Comparison of ENCODE assay signal across 30 mouse cellular contexts in the genomic region with DNA sequence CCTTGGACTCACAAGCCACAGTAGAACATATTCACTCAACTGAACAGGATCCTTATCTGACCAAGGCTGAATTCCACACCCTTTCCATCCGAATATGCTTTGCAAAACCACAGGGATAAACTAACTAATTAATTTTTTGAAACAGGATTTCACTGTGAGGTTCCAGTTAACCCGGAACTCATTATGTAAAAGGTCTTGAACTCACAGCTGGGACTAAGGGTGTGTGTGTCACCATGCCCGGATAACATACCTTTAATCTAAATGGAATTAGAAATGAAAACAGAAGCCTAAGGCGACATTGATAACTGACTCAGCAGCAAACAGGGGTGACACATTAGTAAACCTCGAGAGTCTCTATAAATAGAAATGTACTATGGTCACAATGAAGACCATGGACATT. TPM values are rescaled to one million over a fixed set of nuclear protein-coding genes. Genes with fewer than 3 reads are reported as not detected.
DNase-seq lines count a peak whose midpoint lies in the region; ATAC-seq and TF ChIP-seq lines count a peak whose summit lies in the region.
"Had no signal": no experiment of that assay in that cellular context is flagged by ENCODE, and none has a peak within 500 bp of the region (broad histone marks: within the 10 kb centered on the region; RNA-seq: fewer than 3 reads in every experiment).

No protein-coding gene starts in this region.

- 60% methylated on average over 5 of the region's 5 CpGs for WGBS in intestine, embryonic 16.5 days
- 62% methylated on average over 5 of the region's 5 CpGs for WGBS in intestine, embryonic 15.5 days
- 42% methylated on average over 5 of the region's 5 CpGs for WGBS in stomach, embryonic 16.5 days

- no peaks in the 10 kb centered on the region for H3K4me1 ChIP-seq in intestine, embryonic 16.5 days (ENCODE audit: control insufficient read depth, insufficient read depth, low read length)
- H3K4me1 ChIP-seq in intestine, embryonic 15.5 days (replicated peaks), result no peaks in the 10 kb centered on the region
- peaks cover 3% of the 10 kb centered on the region; the same call in 1 of the 2 replicates for H3K4me1 ChIP-seq in stomach, embryonic 16.5 days (ENCODE audit: control insufficient read depth, insufficient read depth, low read length)
- H3K4me1 ChIP-seq: heart, embryonic 12.5 days had no signal

- ATAC-seq in intestine, embryonic 16.5 days, result no peak
- ATAC-seq in intestine, embryonic 15.5 days, result no peak
- ATAC-seq in stomach, embryonic 16.5 days (ENCODE audit: insufficient read depth, low FRiP score), result no peak
- ATAC-seq: activated CD4-positive, CD25-positive, alpha-beta regulatory T cell, adult 4 months; CD4-positive, CD25-positive, alpha-beta regulatory T cell, adult 4 months; forebrain, embryonic 14.5 days had no signal

- H3K4me2 ChIP-seq in intestine, embryonic 16.5 days (ENCODE audit: low read depth, low read length), result no peak overlapping the region
- no peak overlapping the region for H3K4me2 ChIP-seq in intestine, embryonic 15.5 days (replicated peaks)
- no peak overlapping the region for H3K4me2 ChIP-seq in stomach, embryonic 16.5 days (ENCODE audit: low read depth, low read length)
- H3K4me2 ChIP-seq: heart, embryonic 12.5 days; hindbrain, embryonic 13.5 days; limb, embryonic 12.5 days; liver, embryonic 11.5 days; neural tube, embryonic 15.5 days had no signal

- no peak overlapping the region for H3K9ac ChIP-seq in intestine, embryonic 16.5 days (ENCODE audit: low read depth, low read length)
- no peak overlapping the region for H3K9ac ChIP-seq in intestine, embryonic 15.5 days
- H3K9ac ChIP-seq in stomach, embryonic 16.5 days (ENCODE audit: low read length), result no peak overlapping the region
- H3K9ac ChIP-seq: heart, embryonic 12.5 days; hindbrain, embryonic 13.5 days; limb, embryonic 12.5 days; neural tube, embryonic 15.5 days had no signal

- no peaks in the 10 kb centered on the region for H3K9me3 ChIP-seq in intestine, embryonic 16.5 days (ENCODE audit: control insufficient read depth, low read length)
- no peaks in the 10 kb centered on the region for H3K9me3 ChIP-seq in intestine, embryonic 15.5 days
- no peaks in the 10 kb centered on the region; the same call in 1 of the 2 replicates for H3K9me3 ChIP-seq in stomach, embryonic 16.5 days (replicated peaks; ENCODE audit: control insufficient read depth, low read length)
- H3K9me3 ChIP-seq: heart, embryonic 12.5 days; limb, embryonic 12.5 days; neural tube, embryonic 15.5 days had no signal

- no peaks in the 10 kb centered on the region for H3K27me3 ChIP-seq in intestine, embryonic 16.5 days (replicated peaks; ENCODE audit: control insufficient read depth, insufficient read depth, low read length)
- H3K27me3 ChIP-seq in intestine, embryonic 15.5 days (replicated peaks), result no peaks in the 10 kb centered on the region
- no peaks in the 10 kb centered on the region for H3K27me3 ChIP-seq in stomach, embryonic 16.5 days (ENCODE audit: control insufficient read depth, insufficient read depth, low read length)

- TF ChIP-seq CTCF in brain, embryonic 14.5 days (IDR thresholded peaks at IDR 0.05; ENCODE audit: borderline replicate concordance, extremely low read depth, insufficient read depth, insufficient read length), result no peak

- H3K36me3 ChIP-seq in intestine, embryonic 16.5 days (ENCODE audit: control insufficient read depth, insufficient read depth, low read length), result no peaks in the 10 kb centered on the region
- no peaks in the 10 kb centered on the region for H3K36me3 ChIP-seq in intestine, embryonic 15.5 days
- H3K36me3 ChIP-seq in stomach, embryonic 16.5 days (ENCODE audit: control insufficient read depth, insufficient read depth, low read length), result no peaks in the 10 kb centered on the region
- H3K36me3 ChIP-seq: heart, embryonic 12.5 days; hindbrain, embryonic 13.5 days; limb, embryonic 12.5 days; neural tube, embryonic 15.5 days had no signal

- peak; percentile 42 for DNase-seq in 3134 (ENCODE audit: extremely low read depth, insufficient read length, low spot score)
- peak; percentile 7 for DNase-seq in brain, embryonic 14.5 days (ENCODE audit: low read depth)
- DNase-seq in right cerebral cortex, adult 18-20 months, result no peak
- no peak for DNase-seq in cerebellum, adult 11 months
- DNase-seq: adrenal gland, adult 2 months; adrenal gland, postnatal 36 days; cerebellum, adult 8-10 months; cerebellum, postnatal 25 days; gastrocnemius, postnatal 25 days; heart, adult 18-20 months; heart, postnatal 4 days; kidney, adult 8-10 months; kidney, postnatal 10 days; layer of hippocampus, adult 9-11 months; lung, postnatal 4 days; midbrain, embryonic 14.5 days; retina, postnatal 1 day; right cerebral cortex, postnatal 25 days had no signal

- H3K27ac ChIP-seq in intestine, embryonic 16.5 days (ENCODE audit: low read length), result 0 out of 2 replicates have a peak overlapping the region, but pooled peaks have one; percentile 39
- no peak overlapping the region for H3K27ac ChIP-seq in intestine, embryonic 15.5 days
- H3K27ac ChIP-seq in stomach, embryonic 16.5 days (ENCODE audit: low read length), result peak overlapping the region; percentile 68
- H3K27ac ChIP-seq: hindbrain, embryonic 13.5 days; limb, embryonic 12.5 days; neural tube, embryonic 15.5 days had no signal

- no peak overlapping the region for H3K4me3 ChIP-seq in intestine, embryonic 16.5 days (ENCODE audit: low read length)
- H3K4me3 ChIP-seq in intestine, embryonic 15.5 days (replicated peaks), result no peak overlapping the region
- H3K4me3 ChIP-seq in stomach, embryonic 16.5 days (replicated peaks; ENCODE audit: low read length), result no peak overlapping the region
- H3K4me3 ChIP-seq: heart, embryonic 12.5 days; hindbrain, embryonic 13.5 days; limb, embryonic 12.5 days; megakaryocyte, embryonic 14.5 days; neural tube, embryonic 15.5 days had no signal

- TF ChIP-seq POLR2A in brain, embryonic 14.5 days (IDR thresholded peaks at IDR 0.05; ENCODE audit: borderline replicate concordance, extremely low read depth, insufficient read depth, insufficient read length, poor library complexity, severe bottlenecking), result no peak

RNA-seq across cellular contexts. Expression of a gene that starts 5.8 kb away (rescaled TPM):
- polyA plus RNA-seq in intestine, embryonic 16.5 days (2015; fragmentation: Nextera tagmentation; extraction: Ambion mirVana), result 18.4 and 19.9 TPM in 2 replicates
- 15.3 and 15.8 TPM in 2 replicates for polyA plus RNA-seq in intestine, embryonic 15.5 days (2015; fragmentation: Nextera tagmentation; extraction: Ambion mirVana)
- polyA plus RNA-seq in brain, embryonic 14.5 days (2012; rRNA removed), result 0.48 and 3.3 TPM in 2 replicates
- 11.0 and 12.1 TPM in 2 replicates for polyA plus RNA-seq in stomach, embryonic 16.5 days (2015; fragmentation: Nextera tagmentation; extraction: Ambion mirVana)
- polyA plus RNA-seq: activated CD4-positive, CD25-positive, alpha-beta regulatory T cell, adult 4 months; CD4-positive, CD25-positive, alpha-beta regulatory T cell, adult 4 months had no signal

Comparison
In these comparisons a context has a peak if more than half of its experiments do, and no peak if none do; other contexts are left out.
1. DNase-seq: peak in 3134 (single experiment) and brain, embryonic 14.5 days (single experiment); none in right cerebral cortex, adult 18-20 months (single experiment) and cerebellum, adult 11 months (single experiment).